Mouse (Mus musculus): ENCODE measurements around the gene Wnt3. TPM values are rescaled to one million over a fixed set of nuclear protein-coding genes. Genes with fewer than 3 reads are reported as not detected.

Wnt3 gene
- total RNA-seq, 4 experiments from 2014 or later: 0.93 to 2.0 (median 1.2) TPM

DNA sequence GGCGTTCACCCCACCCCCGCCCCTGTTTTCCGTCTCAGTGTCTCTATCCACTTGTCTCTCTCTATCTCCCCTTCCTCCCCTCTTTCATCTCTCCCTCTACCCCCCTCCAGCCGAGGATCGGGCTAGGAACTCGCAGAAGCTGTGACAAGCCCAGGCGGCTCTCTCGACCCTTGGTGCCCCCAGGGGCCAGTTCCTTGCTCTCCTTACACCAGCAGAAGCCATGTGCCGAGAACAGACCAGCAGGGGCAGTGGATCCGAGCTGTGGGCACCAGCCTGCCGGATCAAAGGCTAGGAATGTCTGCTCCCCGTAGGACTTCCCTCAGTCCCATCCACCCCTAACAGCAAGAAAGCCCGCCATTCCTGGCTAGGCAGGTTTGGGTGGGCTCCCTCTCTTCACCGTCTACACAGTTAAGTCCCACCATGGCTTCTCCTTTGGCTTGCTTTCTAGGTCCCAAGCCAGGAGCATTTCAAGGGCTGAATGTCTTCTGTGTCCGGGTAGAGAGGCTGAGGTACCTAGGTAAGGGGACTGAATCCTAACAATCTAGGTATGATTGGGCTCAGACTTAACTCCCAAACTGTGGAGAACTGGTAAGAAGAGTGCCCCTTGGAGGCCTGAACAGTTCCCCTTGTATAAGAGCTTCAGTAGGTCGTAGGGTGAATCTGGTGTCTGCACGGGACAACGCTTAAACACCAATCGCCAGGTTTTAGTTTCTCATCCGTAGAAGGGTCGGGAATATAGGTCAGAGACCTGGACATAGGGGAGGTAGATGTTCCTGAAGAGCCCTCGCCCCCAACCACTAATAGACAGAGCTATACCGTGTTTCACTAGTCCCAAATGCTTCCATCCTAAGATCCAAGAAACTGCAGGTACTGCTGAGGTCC, 1.2 kb upstream of the Wnt3 start:
- DNase-seq (ENCODE audit: low spot score in 2 of 2): no peak

DNA sequence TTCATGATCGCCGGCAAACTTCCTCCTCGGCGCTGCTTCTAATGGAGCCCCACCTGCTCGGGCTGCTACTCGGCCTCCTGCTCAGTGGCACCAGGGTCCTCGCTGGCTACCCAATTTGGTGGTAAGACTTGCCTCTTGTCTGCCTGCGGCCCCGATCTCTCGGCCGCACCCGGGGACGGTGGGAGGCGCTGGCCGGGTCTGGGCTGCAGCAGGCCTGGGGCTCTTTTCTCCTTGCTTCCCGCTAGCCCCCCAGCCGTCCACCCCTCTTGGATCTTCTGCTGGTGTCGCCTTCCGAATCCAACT, 229 bp downstream of the Wnt3 start:
- no peak for DNase-seq (ENCODE audit: low spot score in 2 of 2)

DNA sequence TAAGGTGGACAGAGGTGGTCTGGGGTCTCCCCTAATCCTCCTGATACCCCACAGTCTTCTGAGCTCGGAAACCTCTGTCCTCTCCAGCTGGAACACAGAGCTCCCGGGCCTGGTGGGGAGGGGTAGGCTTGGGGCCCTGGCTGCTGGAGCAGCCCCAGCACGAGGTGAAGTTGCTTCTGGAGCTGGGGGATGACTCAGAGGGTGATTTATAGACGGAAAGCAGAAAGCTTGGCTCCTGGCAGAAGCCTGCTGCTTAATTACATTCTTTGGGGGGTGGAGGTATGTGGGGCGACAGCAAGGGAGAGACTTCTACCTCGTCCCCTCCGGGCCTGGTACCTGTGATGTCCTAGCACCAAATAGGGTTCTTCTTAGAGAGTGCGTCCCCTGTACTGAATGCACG, 6.2 kb downstream of the Wnt3 start:
- DNase-seq (ENCODE audit: low spot score in 2 of 2): no peak

DNA sequence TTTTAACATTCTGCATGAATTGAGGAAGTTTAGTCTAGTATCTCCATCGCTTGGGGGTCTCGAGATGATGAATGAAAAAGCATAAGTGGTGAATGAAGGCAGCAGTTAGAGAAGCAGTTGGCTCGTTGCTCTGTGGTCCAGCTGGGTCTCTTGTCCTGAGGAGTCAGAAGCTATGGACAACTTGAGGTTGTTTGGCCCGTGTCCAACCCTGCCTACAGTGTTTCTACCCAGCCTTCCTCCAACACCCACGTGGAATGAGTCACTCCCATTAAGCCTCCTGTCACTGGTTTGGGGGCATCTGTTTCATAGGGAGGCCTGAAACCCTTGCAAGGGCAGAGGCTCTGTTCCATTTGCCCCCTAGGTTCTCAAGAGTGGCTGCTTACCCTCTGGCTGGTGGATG, 16.0 kb downstream of the Wnt3 start:
- no peak for DNase-seq (ENCODE audit: low spot score in 2 of 2)

DNA sequence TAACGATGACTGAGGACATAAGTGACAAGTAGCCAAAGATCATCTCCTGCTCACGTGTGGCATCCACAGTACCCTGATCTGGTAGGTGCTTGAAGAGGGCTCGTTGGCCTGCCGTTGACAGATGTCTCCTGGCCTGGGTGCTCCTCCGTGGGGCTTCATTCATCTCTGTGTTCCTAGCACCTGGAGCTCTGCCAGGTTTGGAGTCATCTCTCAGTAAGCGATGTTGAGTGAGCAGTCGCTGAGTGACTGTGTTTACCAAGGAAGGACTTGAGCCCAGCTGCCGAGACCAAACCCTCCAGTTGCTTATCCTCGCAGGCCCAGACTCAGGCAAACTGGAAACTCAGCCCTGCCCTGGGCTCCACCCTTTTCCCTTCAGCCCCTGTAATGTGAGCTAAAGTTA, 27.2 kb downstream of the Wnt3 start:
- no peak for DNase-seq (ENCODE audit: low spot score in 2 of 2)

DNA sequence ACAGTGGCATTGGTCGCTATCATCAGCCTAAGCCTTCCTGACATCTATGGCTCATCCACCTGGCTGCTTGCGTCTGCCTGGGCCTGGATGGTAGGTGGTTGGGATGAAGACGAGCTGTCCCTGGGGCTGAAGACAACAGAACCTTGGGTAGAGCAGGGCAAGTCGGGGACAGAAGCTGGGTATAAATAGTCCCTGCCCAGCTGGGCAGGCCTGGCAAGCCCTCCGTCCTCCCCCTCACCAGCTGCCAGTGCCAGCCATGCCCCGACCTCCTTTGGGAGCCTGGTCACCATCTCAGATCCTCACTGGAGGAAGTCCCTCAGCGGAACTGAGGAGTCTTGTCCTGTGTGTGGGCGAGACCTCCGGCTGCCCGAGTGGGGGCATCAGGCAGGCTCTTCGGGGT, 30.2 kb downstream of the Wnt3 start:
- DNase-seq (ENCODE audit: low spot score in 2 of 2): no peak

DNA sequence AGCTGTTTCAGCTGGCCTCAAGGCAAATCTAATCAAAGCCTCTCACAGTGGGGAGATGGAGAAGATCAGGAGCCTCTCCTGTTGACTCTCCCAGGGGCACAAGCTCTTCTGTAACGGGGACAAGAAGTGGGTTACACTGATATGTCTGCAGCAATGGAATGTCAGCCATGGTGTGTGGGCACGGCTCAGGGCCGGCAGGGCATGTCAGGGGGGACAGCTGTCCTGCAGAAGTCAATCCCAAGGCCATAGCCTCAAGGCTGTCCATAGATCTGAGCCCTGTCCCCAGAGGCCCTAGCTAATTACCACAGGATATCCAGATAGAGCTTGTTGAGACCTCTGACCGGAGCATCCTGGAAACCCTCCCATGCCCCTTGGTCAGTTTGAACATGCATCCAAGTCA, 30.9 kb downstream of the Wnt3 start:
- DNase-seq (ENCODE audit: low spot score in 2 of 2): no peak

DNA sequence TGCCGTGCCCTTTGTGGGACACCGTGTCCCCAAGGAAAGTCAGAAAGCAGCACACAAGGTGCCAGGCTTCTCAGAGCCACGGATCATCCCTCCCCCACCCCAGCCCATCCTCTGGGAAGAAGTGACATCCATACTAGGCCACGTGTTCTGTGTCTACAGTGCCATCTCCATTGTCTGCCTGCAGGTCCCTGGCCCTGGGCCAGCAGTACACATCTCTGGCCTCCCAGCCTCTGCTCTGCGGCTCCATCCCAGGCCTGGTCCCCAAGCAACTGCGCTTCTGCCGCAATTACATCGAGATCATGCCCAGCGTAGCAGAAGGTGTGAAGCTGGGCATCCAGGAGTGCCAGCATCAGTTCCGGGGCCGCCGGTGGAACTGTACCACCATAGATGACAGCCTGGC, 34.0 kb downstream of the Wnt3 start:
- no peak for DNase-seq (ENCODE audit: low spot score in 2 of 2)

DNA sequence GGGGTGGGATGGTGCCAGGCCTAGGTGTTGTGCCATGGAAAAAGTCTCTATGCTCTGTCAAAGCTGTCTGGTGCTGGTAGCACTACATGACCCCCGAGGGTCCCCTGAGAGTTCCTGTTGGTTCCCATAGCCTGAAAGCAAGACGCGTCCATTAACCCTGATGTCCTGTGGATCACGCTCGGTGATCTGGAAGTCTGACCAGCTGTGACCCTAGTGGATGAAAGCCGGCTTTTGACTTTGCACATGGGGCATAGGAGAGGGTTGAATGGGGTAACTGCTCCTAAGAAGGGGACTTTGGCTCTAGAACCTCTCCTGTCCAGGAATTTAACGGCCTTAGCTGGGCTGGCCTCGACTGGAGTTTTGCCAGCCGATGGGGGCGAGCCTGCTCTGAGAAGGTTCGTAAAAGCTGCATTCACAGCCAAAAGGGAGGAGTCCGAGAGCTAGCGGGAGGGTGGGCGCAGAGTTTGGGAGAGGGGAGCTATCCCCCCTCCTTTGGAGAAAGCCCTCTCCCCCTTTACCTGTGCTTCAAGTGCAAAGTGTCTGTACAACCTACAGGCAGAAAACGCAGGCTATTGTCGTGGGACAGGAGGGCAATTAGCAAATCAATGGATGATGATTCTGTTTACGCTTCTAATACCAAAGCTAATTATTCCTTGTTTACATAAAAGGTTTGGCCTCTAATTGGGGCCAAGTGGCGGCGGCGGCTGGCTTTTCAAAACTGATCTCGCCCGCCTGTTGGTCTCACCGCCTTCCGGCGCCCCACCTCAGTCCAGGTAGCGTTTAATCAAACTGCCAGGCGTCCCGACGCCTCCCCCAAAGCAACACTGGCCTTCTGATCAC, 35.0 kb downstream of the Wnt3 start:
- DNase-seq (ENCODE audit: low spot score in 2 of 2): no peak

DNA sequence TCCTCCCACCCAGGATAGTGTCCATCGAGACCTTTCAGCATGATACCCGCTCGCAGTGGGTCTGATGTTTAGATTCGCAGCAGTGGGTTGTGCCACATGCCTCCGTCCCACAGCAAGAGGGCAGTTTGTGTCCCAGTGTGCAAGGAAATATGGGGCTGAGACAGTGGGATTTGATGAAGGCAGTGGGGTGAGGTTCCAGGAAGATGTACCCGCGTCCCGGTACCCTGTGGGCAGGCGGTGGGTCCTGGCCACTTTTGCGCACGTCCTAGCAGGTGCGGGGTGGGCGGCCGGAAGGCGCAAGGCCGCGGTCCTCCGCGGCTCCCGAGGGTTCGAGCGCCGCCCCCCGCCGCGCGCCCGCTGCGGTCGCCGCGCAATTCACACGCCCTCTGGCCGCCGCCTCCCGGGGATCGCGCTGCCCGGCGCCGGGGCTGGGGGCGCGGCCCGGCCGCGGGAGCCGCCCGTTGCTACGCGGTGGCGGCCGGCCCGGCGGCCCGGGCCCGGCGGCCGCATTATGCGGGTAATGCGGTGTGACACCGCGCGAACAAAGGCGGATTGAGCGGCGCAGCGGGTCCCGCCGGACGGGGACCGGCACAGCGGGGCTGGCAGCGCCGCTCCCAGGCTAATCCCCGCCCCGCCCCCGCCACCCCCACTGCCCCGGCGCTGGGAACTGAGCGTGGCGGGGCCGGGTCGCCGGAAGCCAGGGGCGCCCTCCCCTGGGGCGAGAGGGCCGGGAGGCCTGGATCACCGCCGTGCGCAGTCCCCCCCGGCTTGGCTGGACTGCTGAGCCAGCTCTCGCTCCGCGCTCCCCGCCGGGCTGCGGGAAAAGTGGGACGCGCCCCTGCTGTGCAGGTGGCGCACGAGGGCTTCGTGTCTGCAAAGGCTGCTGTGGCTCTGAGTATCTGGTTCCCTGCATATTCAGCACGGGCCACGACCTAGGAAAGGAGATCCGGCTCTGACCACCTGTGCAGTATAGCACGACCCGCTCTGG, 36.0 kb downstream of the Wnt3 start:
- no peak for DNase-seq (ENCODE audit: low spot score in 2 of 2)

DNA sequence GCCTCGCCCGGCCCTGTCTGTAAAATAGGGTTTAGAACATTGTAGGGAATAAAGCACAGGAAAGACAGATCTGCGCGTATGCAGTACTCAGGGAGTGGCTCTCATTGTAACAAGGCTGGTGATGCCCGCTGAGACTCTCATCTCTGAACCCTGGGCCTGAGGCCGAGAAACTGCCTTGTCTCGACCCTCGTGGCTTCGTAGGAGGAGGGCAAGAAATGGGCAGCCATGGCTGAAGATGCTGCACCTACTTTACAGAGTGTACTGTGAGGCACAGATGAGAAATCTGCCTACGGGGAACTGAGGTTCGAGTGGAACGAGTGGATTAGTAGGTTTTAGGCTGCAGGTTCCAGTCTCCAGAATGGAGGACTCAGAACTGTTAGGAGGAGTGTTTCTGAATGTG, 36.7 kb downstream of the Wnt3 start:
- DNase-seq (ENCODE audit: low spot score in 2 of 2): no peak

DNA sequence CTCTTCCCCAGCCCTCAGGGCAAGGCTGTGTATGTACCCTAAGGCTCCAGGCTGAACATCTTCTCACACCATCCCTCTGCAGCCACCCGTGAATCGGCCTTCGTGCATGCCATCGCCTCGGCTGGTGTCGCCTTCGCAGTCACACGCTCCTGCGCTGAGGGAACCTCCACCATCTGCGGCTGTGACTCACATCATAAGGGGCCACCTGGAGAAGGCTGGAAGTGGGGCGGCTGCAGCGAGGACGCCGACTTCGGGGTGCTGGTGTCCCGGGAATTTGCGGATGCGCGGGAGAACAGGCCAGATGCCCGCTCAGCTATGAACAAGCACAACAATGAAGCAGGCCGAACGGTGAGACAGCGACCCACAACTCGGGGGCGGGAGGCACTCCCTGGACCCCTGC, 37.3 kb downstream of the Wnt3 start:
- peak; percentile 42 to 44 for DNase-seq (ENCODE audit: low spot score in 2 of 2)

DNA sequence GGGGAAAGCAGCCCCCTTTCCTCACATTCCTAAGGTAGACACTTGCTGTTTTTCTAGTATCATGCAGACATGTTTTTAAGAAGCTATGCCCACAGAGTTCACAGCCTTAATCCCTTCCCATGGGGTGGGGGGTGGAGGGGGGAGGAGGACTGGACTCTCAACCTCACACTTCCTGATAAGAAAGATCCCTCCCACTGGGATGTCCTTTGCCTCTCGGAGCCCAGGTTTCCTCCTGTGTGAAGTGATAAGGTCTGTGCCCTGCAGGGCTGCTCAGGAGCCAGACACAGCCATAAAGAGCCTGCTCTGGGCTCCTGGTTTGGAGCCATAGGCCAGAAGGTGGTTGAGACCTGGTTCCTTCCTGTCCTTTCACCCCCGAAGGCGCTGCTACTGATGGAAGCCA, 40.9 kb downstream of the Wnt3 start:
- DNase-seq (ENCODE audit: low spot score in 2 of 2): no peak

DNA sequence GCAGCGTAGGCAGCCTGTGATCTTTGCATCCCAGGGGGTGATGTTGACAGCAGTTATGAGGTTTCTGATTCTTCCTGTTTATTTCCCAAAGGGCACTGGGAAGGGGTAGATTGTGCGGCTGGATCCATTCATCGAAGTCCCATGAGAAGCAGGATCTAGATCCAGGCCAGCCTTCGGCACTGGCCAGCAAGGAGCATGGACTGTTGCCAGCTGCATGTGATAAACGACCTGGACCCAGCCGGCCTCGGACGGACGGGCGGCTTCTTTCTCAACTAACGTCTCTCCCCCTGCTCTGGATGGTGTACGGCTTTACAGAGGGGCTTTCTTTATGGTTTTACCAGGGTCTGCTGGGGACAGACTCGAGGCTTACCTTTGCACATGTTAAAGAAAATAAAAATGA, 42.0 kb downstream of the Wnt3 start:
- DNase-seq (ENCODE audit: low spot score in 2 of 2): no peak

DNA sequence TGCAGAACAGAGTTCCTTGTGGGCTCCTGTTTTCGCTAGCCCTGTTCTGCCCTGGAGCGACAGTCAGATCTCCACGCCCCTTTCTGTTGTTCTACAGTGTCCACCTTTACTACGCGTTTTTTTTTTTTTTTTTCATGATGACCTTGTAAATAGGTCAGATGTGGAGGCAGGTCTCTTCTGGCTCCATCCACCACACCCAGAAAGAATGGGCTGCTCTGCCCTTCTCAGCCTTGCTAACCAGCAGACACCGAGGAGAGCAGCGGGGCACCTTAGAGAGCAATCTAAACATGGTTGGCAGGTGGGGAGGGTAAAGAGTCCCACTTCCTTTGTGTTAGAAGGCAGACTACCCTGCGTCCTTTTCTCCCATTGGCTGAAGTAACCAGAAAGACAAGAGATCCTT, 42.8 kb downstream of the Wnt3 start:
- no peak for DNase-seq (ENCODE audit: low spot score in 2 of 2)

DNA sequence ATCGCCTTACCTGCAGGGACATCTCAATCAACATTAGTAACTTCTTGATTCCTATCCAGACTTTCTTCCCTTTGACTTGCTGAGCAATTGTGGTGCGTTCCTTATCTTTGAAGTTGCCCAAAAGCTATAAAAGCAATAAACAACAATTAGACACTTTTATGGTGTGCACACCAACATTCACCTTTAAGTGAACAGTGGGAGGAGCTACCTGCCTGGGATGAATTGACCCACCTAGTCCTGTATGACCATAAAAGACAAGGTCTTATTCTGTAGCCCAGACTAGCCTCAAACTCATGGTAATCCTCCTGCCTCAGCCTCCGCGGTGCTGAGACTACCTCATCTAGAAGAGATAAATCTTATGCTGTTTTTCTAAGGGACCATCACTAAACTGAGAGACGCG, 53.3 kb downstream of the Wnt3 start:
- DNase-seq (ENCODE audit: low spot score in 2 of 2): no peak

DNA sequence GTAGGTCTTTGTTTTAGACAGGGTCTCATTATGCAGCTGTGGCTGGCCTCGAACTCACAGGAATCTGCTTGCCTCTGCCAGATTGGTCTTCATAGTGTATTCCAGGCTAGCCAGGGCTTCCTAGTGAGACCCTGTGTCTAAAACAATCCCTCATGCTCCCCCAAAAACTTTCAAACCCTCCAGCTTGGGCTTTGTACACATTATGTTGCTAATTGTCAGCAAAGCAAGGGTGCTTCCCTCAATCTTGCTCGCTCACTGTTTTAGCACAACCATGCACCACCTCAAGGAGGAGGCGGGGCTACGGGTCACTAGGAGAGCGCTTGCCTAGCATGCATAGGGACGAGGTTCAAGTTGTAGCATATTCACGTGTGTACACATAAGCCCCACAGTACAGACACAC, 54.9 kb downstream of the Wnt3 start:
- no peak for DNase-seq (ENCODE audit: low spot score in 2 of 2)

DNA sequence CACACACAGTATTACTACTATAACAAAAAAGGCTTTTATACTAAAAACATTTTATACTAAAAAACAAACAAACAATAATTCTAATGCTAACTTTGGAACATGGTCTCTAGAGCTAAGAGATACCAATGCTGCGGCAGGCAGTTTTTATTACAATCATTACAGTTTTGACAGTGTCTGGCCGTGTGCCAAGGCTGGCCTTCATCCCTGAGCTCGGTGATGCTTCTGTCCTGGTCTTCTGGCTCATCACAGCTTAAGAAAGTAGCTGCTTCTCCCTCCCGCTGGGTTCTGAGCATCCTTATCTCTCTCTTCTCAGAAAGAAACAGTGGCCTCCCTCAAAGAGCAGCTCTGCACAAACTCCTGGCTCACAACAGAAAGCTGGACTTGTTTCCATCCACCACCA, 56.0 kb downstream of the Wnt3 start:
- DNase-seq (ENCODE audit: low spot score in 2 of 2): no peak

DNA sequence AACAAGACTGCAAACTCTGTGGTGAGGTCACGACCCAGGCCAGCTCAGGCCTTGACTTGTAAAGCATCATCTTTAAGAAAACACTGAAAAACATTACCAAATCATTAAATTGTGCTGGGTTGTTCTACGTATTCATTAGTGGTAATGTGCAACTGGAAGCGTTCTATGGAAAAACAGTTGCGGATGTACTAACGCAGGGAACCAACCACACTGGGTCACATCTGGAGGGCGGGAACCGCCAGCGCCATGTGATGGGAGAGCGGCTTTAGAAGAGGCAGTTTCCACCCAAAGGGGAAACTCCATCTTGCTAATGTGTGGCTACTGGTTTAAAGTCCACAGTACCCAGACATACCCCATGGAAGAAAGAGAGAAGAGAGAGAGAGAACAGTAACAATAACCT, 56.5 kb downstream of the Wnt3 start:
- no peak for DNase-seq (ENCODE audit: low spot score in 2 of 2)

DNA sequence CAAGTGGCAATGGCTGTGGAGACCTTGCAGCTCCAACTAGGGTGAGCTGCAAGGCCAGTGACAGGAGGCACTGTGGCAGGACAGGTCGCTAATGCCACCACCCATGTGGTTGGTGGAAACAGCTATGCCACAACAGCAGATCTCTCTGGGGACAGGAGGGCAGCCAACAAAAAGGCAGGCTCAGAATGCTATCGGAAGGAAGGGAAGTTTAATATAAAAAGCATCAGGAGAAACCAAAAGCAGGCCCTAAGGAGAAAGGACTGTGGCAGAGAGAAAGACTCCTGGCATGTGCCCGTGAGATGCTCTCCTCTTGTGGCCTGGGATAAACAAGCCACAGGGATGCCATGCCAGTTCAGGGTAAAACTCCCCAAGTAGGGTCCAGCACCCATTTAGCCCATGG, 57.8 kb downstream of the Wnt3 start:
- no peak for DNase-seq (ENCODE audit: low spot score in 2 of 2)

DNA sequence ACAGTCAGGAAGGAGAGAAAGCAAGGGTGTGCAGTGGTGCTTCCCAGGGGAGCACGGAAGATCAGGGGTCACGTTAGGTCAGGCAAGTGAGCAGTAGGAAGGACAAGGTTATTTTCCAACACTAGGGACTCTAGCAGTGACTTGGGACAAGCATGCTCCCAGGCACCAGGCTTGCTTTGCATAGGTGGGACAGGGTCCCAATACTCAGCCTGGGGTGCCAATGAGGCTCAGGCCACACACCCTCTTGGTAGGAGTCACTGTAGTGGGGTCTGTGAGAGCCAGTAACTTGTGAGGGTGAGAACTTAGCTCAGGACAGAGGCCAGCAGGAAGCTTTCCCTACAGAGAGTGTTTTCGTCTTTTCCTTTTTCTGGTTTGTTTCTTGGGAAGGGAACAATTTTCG, 58.4 kb downstream of the Wnt3 start:
- no peak for DNase-seq (ENCODE audit: low spot score in 2 of 2)

DNA sequence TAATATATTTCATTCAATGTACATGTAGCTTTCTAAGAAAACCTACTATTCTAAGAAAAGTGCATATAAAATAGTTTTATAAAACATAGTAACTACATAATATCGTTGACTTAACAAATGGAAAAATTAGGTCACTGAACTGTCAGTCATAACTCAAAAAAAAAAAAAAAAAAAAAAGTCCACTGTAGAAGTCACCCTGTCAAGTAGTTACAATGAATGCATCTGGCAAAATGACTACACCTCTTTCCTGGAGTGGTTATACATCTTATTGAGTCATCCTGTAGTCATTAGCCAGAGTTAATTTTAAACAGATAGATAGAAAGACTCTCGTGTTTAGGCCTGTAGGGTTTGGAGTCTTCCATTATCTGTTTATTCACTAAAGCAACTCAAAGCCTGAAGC, 65.0 kb downstream of the Wnt3 start:
- no peak for DNase-seq (ENCODE audit: low spot score in 2 of 2)

All from layer of hippocampus, adult 8-10 months (tissue).